Mouse (Mus musculus): Measurements from ENCODE around the gene Ephb4.

DNA sequence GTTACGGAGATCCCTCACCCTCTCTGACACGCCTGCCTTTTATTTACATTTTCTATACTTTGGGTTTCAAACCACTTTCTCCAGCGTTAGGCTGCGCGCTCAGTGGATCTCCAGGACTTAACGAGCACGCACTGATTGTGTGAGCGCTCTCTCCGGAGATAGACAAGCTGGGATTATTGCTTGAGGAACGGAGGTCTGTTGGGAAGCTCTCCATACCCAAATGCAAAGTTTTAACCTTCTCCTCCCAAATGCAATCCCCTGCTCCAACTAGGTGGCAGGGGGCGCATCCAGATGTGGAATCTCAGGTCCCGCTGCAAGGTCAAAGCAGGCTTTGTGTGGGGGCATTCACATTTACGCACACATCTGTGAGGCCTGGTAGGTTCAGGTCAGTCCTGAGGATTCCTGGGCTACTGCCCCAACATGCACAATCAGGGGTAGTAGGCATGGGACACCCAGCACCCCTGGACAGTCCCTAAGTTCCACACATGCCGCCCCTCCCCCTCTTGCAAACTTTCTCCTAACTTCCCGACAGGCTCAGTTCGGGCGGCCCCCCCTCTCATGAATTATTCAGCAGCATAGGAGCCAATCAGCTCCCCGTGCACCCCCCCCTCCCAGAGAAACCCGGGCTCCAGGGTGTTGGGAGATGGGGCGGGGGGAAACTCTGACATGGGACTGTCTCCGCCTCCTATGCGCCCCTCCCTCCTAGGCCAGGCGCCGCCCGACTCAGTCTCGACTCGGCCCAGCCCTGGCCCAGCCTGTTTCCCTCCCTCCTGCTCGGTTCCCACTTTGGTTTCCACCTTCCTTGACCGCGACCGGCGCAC, at the start of gene Ephb4:
- TF ChIP-seq CTCF (IDR thresholded peaks at IDR 0.05; ENCODE audit: low read depth, low read length) (no peak), GATA1 (IDR thresholded peaks at IDR 0.05; ENCODE audit: borderline replicate concordance, low read length) (no peak), TAL1 (conservative IDR thresholded peaks at IDR 0.05; ENCODE audit: low read depth, low read length) (no peak), POLR2AphosphoS5 (IDR thresholded peaks at IDR 0.05; ENCODE audit: insufficient replicate concordance, low read depth, low read length) (no peak)

Measured in G1E (cell line).